Mouse (Mus musculus) kidney, adult 2 months (tissue): ENCODE data around the gene Tmem123. TPM values are rescaled to one million over a fixed set of nuclear protein-coding genes. Genes with fewer than 3 reads are reported as not detected.

Experiments used
- DNase-seq: peaks from one replicate; pipeline ENCODE4 v3.0.0; 2021
- H3K27ac ChIP-seq: fragments of 200-500 bp; 2 replicates; pipeline ENCODE4 v1.5.1; 2012; ENCODE audit warnings: low read depth, low read length, control low read depth, inconsistent platforms; ENCODE audit not compliant: insufficient read depth
- H3K27me3 ChIP-seq: fragments of 200-500 bp; replicated peaks from 2 replicates; pipeline ENCODE4 v1.6.1; 2012; ENCODE audit warnings: mild to moderate bottlenecking, moderate library complexity, low read length, inconsistent platforms; ENCODE audit not compliant: control insufficient read depth, insufficient read depth
- H3K36me3 ChIP-seq: fragments of 200-500 bp; 2 replicates; pipeline ENCODE4 v1.6.1; 2012; ENCODE audit warnings: mild to moderate bottlenecking, moderate library complexity, low read length, inconsistent platforms; ENCODE audit not compliant: control insufficient read depth, insufficient read depth
- H3K4me1 ChIP-seq: fragments of 200-500 bp; 2 replicates; pipeline ENCODE4 v1.6.1; 2011; ENCODE audit warnings: low read length; ENCODE audit not compliant: control insufficient read depth, insufficient read depth
- H3K4me3 ChIP-seq: fragments of 200-500 bp; 2 replicates; pipeline ENCODE4 v1.5.1; 2011; ENCODE audit warnings: mild to moderate bottlenecking, low read depth, low read length, control low read depth; ENCODE audit not compliant: insufficient read depth
- CTCF ChIP-seq: fragments of 200-500 bp; conservative IDR thresholded peaks from 2 replicates; pipeline ENCODE4 v1.5.1; 2011; ENCODE audit warnings: low read depth, mild to moderate bottlenecking, control low read depth, low read length, moderate library complexity, mixed read lengths; ENCODE audit not compliant: insufficient read depth, insufficient read length
- POLR2A ChIP-seq: fragments of 200-500 bp; IDR thresholded peaks from one replicate; pipeline ENCODE4 v1.6.1; 2011; ENCODE audit warnings: low read depth, low read length, control low read depth
- WGBS: fragments of 180-500 bp; shearing (Covaris S2); methylation state at CpG from one replicate; pipeline ENCODE4 v1.1.7; 2018; 5-methylcytosine and 5-hydroxymethylcytosine counted together
- polyA plus RNA-seq: library from polyadenylated mRNA; depleted of rRNA; stranded (reverse); fragments of >200 nt; gene quantifications from 2 replicates; pipeline ENCODE4 v1.2.3, GENCODE M21; 2012; rRNA removed

The Tmem123 gene
- polyA plus RNA-seq, 1 experiment = 43.7 TPM

- Histone ChIP-seq H3K4me1 (no peaks in the 10 kb centered on the region; the same call in 1 of the 2 replicates), H3K27ac (peak within 1 kb of the TSS; percentile 96), H3K36me3 (peaks cover 1% of the 10 kb centered on the region; the same call in 1 of the 2 replicates), H3K4me3 (peak within 1 kb of the TSS; percentile 83), H3K27me3 (no peaks in the 10 kb centered on the region)
- whole genome bisulfite sequencing = under 1% methylated on average over 68 of the region's 68 CpGs
- TF ChIP-seq CTCF (no peak), POLR2A (peak; percentile 83)
- DNase-seq = peak; percentile 98
Observed at GRCm38 (mm10) chr9:7836905-7837805, 73.3 kb downstream of the Tmem123 start, which contains the start of gene Birc2. Birc2 (minus strand) TSS chr9:7837064.

DNA sequence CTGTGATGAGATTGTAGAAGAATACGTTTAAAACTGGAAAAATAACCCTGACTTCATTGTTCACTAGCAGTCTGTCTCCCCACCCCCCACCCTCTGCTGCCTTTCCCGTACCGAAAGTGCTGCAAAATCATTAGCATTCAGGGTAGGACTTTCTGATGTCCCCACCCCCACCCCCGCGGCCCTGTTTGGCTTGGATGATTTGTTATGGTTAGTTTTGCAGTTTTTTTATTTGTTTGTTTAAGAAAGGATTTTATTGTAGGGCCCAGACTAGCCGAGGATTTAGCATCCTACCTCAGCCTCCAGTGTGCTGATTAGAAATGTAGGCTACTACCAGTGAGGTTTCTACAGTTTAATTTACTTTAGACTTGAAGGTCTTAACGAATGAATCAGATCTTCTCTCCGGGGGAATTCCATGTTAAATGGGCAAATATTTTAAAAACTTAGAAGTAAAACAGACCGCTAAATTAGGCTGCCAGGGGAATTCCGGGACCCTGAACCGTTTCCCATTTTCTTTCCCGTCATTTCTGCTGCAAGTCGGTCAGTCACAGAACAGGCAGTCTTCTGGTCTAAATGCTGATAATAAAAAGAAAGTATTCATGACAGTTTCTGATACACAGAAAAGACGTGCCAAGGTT, 74.1 kb downstream of the Tmem123 start:
- Histone ChIP-seq H3K4me3 (peak overlapping the region; percentile 83; the same call in 1 of the 2 replicates), H3K27me3 (no peaks in the 10 kb centered on the region), H3K4me1 (no peaks in the 10 kb centered on the region; the same call in 1 of the 2 replicates), H3K27ac (peak overlapping the region; percentile 96), H3K36me3 (no peaks in the 10 kb centered on the region; the same call in 1 of the 2 replicates)
- TF ChIP-seq CTCF (no peak), POLR2A (no peak)
- DNase-seq = peak; percentile 56
- WGBS = 11% methylated on average over 14 of the region's 14 CpGs

GRCm38 (mm10) chr9:7841221-7841620, 77.4 kb downstream of the Tmem123 start:
- no peak for TF ChIP-seq POLR2A
- TF ChIP-seq CTCF = no peak

More at GRCm38 (mm10) chr9:7841221-7841620, 77.4 kb downstream of the Tmem123 start:
- Histone ChIP-seq H3K4me3 (no peak overlapping the region), H3K27me3 (no peaks in the 10 kb centered on the region), H3K36me3 (no peaks in the 10 kb centered on the region), H3K27ac (no peak overlapping the region), H3K4me1 (peaks cover 2% of the 10 kb centered on the region; the same call in 1 of the 2 replicates)
- DNase-seq = no peak
- WGBS = 66% methylated on average over 6 of the region's 6 CpGs

Other genes with a start within 250 kb of the Tmem123 start
- gene Mmp8, start 205.6 kb upstream of the Tmem123 start, polyA plus RNA-seq = 0.03 TPM in 1 of 2 replicates, not detected in the other
- not detected in 2 replicates for gene Mmp27, start 192.6 kb upstream of the Tmem123 start, polyA plus RNA-seq
- not detected in 2 replicates for gene Mmp20, start 135.8 kb upstream of the Tmem123 start, polyA plus RNA-seq
- not detected in 2 replicates for gene Mmp7, start 72.0 kb upstream of the Tmem123 start, polyA plus RNA-seq
- gene Birc2, start 73.0 kb downstream of the Tmem123 start, polyA plus RNA-seq = 12.2 and 12.7 TPM in 2 replicates
- gene Birc3, start 109.1 kb downstream of the Tmem123 start, polyA plus RNA-seq = 6.5 and 9.2 TPM in 2 replicates
- gene Yap1, start 240.6 kb downstream of the Tmem123 start, polyA plus RNA-seq = 39.0 and 40.9 TPM in 2 replicates